Comparison of ENCODE assay signal across 8 mouse cellular contexts in genomic region chr5:116031190-116031577, GRCm38 (mm10). TPM values are rescaled to one million over a fixed set of nuclear protein-coding genes. Genes with fewer than 3 reads are reported as not detected.
DNase-seq lines count a peak whose midpoint lies in the region; ATAC-seq lines count a peak whose summit lies in the region.

No protein-coding gene starts in this region.

- H3K9me3 ChIP-seq in embryonic facial prominence, embryonic 13.5 days = no peaks in the 10 kb centered on the region
- no peaks in the 10 kb centered on the region for H3K9me3 ChIP-seq in heart, embryonic 15.5 days (replicated peaks)
- no peaks in the 10 kb centered on the region for H3K9me3 ChIP-seq in lung, embryonic 15.5 days

- H3K4me2 ChIP-seq in embryonic facial prominence, embryonic 13.5 days = peak overlapping the region; percentile 50
- peak overlapping the region; percentile 46 for H3K4me2 ChIP-seq in heart, embryonic 15.5 days
- H3K4me2 ChIP-seq in lung, embryonic 15.5 days = peak overlapping the region; percentile 32; the same call in 1 of the 2 replicates

- no peak overlapping the region for H3K9ac ChIP-seq in embryonic facial prominence, embryonic 13.5 days
- H3K9ac ChIP-seq in heart, embryonic 15.5 days = no peak overlapping the region
- no peak overlapping the region for H3K9ac ChIP-seq in lung, embryonic 15.5 days

- DNase-seq in CD4-positive helper T cell, adult 2 months (ENCODE audit: low read depth, low spot score) = peak; percentile 73
- peak; percentile 88 for DNase-seq in adipocyte (ENCODE audit: low spot score)
- peak; percentile 79 to 80 for DNase-seq in kidney, postnatal 4 days
- peak; percentile 62 for DNase-seq in ovary, postnatal 14 days (ENCODE audit: low spot score)
- DNase-seq in thymus, postnatal 36 days = peak; percentile 63 to 65

- ATAC-seq in embryonic facial prominence, embryonic 13.5 days (ENCODE audit: insufficient number of reproducible peaks, insufficient read depth, low FRiP score, low TSS enrichment, low read depth) = no peak
- ATAC-seq in heart, embryonic 15.5 days (replicated peaks; ENCODE audit: insufficient number of reproducible peaks, insufficient read depth, low FRiP score, low read depth) = no peak
- no peak for ATAC-seq in lung, embryonic 15.5 days (ENCODE audit: borderline replicate concordance, extremely low read depth, low FRiP score, low TSS enrichment)

- H3K36me3 ChIP-seq in embryonic facial prominence, embryonic 13.5 days = no peaks in the 10 kb centered on the region
- no peaks in the 10 kb centered on the region for H3K36me3 ChIP-seq in heart, embryonic 15.5 days
- no peaks in the 10 kb centered on the region for H3K36me3 ChIP-seq in lung, embryonic 15.5 days

- no peak overlapping the region for H3K4me3 ChIP-seq in embryonic facial prominence, embryonic 13.5 days
- H3K4me3 ChIP-seq in heart, embryonic 15.5 days = no peak overlapping the region
- no peak overlapping the region for H3K4me3 ChIP-seq in lung, embryonic 15.5 days

- peaks cover 12% of the 10 kb centered on the region for H3K4me1 ChIP-seq in embryonic facial prominence, embryonic 13.5 days
- H3K4me1 ChIP-seq in heart, embryonic 15.5 days (replicated peaks) = peaks cover 5% of the 10 kb centered on the region
- H3K4me1 ChIP-seq in lung, embryonic 15.5 days = peaks cover 6% of the 10 kb centered on the region; the same call in 1 of the 2 replicates

- 3% methylated on average over 14 of the region's 14 CpGs for WGBS in embryonic facial prominence, embryonic 13.5 days
- 3% methylated on average over 14 of the region's 14 CpGs for WGBS in heart, embryonic 15.5 days
- 2% methylated on average over 14 of the region's 14 CpGs for WGBS in lung, embryonic 15.5 days

- no peak overlapping the region for H3K27ac ChIP-seq in embryonic facial prominence, embryonic 13.5 days
- H3K27ac ChIP-seq in heart, embryonic 15.5 days = no peak overlapping the region
- no peak overlapping the region for H3K27ac ChIP-seq in lung, embryonic 15.5 days

- peaks cover 8% of the 10 kb centered on the region for H3K27me3 ChIP-seq in embryonic facial prominence, embryonic 13.5 days
- H3K27me3 ChIP-seq in heart, embryonic 15.5 days = peaks cover 16% of the 10 kb centered on the region
- peaks cover 4% of the 10 kb centered on the region; the same call in 1 of the 2 replicates for H3K27me3 ChIP-seq in lung, embryonic 15.5 days

RNA-seq across cellular contexts. Expression of gene Prkab1, which starts 6.9 kb away (rescaled TPM):
- 67.1 and 73.7 TPM in 2 replicates for polyA plus RNA-seq in embryonic facial prominence, embryonic 13.5 days (2015; fragmentation: Nextera tagmentation; extraction: Ambion mirVana)
- 33.3 and 44.9 TPM in 2 replicates for polyA plus RNA-seq in heart, embryonic 15.5 days (2015; fragmentation: Nextera tagmentation; extraction: Ambion mirVana)
- polyA plus RNA-seq in lung, embryonic 15.5 days (2015; fragmentation: Nextera tagmentation; extraction: Ambion mirVana) = 66.8 and 74.3 TPM in 2 replicates

RNA-seq across cellular contexts. Expression of gene Tmem233, which starts 51.9 kb away (rescaled TPM):
- not detected in 2 replicates for polyA plus RNA-seq in embryonic facial prominence, embryonic 13.5 days (2015; fragmentation: Nextera tagmentation; extraction: Ambion mirVana)
- polyA plus RNA-seq in heart, embryonic 15.5 days (2015; fragmentation: Nextera tagmentation; extraction: Ambion mirVana) = not detected in 2 replicates
- 0.13 and 0.19 TPM in 2 replicates for polyA plus RNA-seq in lung, embryonic 15.5 days (2015; fragmentation: Nextera tagmentation; extraction: Ambion mirVana)
